Mouse (Mus musculus): ENCODE measurements around the gene Hhat. TPM values are rescaled to one million over a fixed set of nuclear protein-coding genes. Genes with fewer than 3 reads are reported as not detected.

Gene Hhat
- polyA plus RNA-seq, 1 experiment from 2014 or later: 9.2 TPM

DNA sequence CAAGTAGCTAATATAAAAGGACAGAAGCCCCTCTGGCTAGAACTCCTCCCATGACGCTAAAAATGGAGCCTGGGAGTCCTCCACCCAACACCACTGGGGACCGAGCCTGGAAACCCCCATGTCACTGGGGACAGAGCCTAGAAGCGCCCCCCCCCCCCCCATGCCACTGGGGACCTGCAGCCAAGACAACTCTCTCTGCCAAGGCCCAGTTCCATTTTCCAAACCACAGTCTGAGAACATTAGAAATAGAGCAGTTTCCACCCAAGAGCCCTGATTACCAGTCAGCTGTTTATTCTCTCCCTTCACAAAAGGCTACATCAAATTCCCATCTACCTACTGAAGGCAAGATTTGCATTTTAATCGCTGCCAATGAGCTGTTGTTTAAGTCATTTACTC, 21.0 kb downstream of the Hhat start:
- no peak overlapping the region for H3K4me2 ChIP-seq (ENCODE audit: low read depth)
- no peak overlapping the region for H3K4me3 ChIP-seq (ENCODE audit: low read depth, low read length)
- no peaks in the 10 kb centered on the region for H3K36me3 ChIP-seq (ENCODE audit: control insufficient read depth, insufficient read depth, low read length)
- H3K27me3 ChIP-seq (ENCODE audit: control insufficient read depth, insufficient read depth, low read length): no peaks in the 10 kb centered on the region
- no peak overlapping the region for H3K27ac ChIP-seq (ENCODE audit: low read depth, low read length)
- no peak overlapping the region for H3K9ac ChIP-seq (ENCODE audit: low read length)
- DNase-seq (ENCODE audit: low spot score): no peak
- H3K4me1 ChIP-seq (ENCODE audit: control insufficient read depth, insufficient read depth, low read length): 0 out of 2 replicates have a peak, but pooled peaks cover 3% of the 10 kb centered on the region
- no peak for ATAC-seq (ENCODE audit: insufficient read depth, low FRiP score, low TSS enrichment)
- 59% methylated on average over 4 of the region's 4 CpGs for WGBS
- H3K9me3 ChIP-seq (ENCODE audit: control insufficient read depth, low read length): no peaks in the 10 kb centered on the region

DNA sequence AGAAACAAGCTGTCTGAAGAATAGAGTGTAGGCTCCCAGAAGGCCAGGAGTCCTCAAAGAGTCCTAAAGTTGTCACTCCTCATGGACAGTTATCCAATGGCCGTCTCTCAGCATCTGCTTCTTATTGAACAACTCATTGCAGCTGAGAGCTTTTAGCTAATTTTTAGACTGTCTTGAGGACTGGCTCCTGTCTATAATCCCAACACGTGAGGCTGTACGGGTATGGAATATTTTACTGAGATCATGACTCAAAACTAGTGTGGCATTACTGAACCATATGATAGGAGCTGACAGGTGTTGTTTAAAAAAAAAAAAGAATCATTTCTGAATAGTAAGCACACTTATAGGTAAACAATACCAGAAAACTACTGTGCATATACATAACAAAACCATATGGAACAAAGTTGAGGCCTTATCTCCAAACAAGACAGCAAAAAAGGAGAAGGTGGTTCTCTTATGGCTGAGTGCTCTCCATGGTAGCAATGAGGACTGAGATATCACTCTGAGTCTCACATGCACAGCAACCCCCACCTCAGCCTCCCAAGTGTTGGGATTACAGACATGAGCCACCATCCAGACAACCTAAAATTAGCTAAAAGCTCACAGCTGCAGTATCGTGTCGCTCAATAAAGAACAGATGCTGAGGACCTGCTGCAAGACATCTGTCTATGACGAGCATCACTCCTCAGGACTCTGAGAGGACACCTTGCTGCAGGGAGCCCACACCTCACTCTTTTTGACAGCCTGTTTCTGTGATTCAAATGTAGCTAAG, 21.6 kb downstream of the Hhat start:
- no peaks in the 10 kb centered on the region for H3K36me3 ChIP-seq (ENCODE audit: control insufficient read depth, insufficient read depth, low read length)
- ATAC-seq (ENCODE audit: insufficient read depth, low FRiP score, low TSS enrichment) (no peak), DNase-seq (ENCODE audit: low spot score) (no peak)
- H3K4me2 ChIP-seq (ENCODE audit: low read depth): no peak overlapping the region
- H3K9me3 ChIP-seq (ENCODE audit: control insufficient read depth, low read length): no peaks in the 10 kb centered on the region
- H3K27me3 ChIP-seq (ENCODE audit: control insufficient read depth, insufficient read depth, low read length): no peaks in the 10 kb centered on the region
- no peak overlapping the region for H3K9ac ChIP-seq (ENCODE audit: low read length)
- H3K4me1 ChIP-seq (ENCODE audit: control insufficient read depth, insufficient read depth, low read length): 0 out of 2 replicates have a peak, but pooled peaks cover 3% of the 10 kb centered on the region
- no peak overlapping the region for H3K27ac ChIP-seq (ENCODE audit: low read depth, low read length)
- no peak overlapping the region for H3K4me3 ChIP-seq (ENCODE audit: low read depth, low read length)
- WGBS: 83% methylated on average over 6 of the region's 6 CpGs

DNA sequence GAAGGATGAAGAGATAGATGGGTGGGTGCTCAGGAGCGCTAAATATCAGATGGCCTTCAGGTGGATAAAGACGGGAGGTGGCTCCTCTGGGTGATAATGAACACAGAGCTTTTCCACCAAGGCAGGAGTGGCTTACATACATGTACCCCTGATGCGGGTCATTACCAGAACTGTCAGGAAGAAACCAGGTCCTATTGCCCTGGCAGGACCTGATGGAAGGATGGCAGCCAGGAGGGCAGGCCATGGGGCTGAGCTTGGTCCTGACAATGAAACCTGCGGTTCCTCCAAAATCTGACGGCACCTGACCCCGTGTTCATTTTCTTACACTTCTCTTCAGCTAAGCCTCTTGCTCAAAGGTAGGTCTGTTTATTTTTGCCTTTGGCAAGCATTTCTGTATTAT, 24.8 kb downstream of the Hhat start:
- H3K27ac ChIP-seq (ENCODE audit: low read depth, low read length): no peak overlapping the region
- H3K36me3 ChIP-seq (ENCODE audit: control insufficient read depth, insufficient read depth, low read length): no peaks in the 10 kb centered on the region
- H3K4me3 ChIP-seq (ENCODE audit: low read depth, low read length): no peak overlapping the region
- H3K9me3 ChIP-seq (ENCODE audit: control insufficient read depth, low read length): no peaks in the 10 kb centered on the region
- WGBS: 74% methylated on average over 6 of the region's 6 CpGs
- H3K4me2 ChIP-seq (ENCODE audit: low read depth): no peak overlapping the region
- H3K27me3 ChIP-seq (ENCODE audit: control insufficient read depth, insufficient read depth, low read length): no peaks in the 10 kb centered on the region
- no peak for ATAC-seq (ENCODE audit: insufficient read depth, low FRiP score, low TSS enrichment)
- no peak for DNase-seq (ENCODE audit: low spot score)
- H3K9ac ChIP-seq (ENCODE audit: low read length): no peak overlapping the region
- H3K4me1 ChIP-seq (ENCODE audit: control insufficient read depth, insufficient read depth, low read length): no peaks in the 10 kb centered on the region

DNA sequence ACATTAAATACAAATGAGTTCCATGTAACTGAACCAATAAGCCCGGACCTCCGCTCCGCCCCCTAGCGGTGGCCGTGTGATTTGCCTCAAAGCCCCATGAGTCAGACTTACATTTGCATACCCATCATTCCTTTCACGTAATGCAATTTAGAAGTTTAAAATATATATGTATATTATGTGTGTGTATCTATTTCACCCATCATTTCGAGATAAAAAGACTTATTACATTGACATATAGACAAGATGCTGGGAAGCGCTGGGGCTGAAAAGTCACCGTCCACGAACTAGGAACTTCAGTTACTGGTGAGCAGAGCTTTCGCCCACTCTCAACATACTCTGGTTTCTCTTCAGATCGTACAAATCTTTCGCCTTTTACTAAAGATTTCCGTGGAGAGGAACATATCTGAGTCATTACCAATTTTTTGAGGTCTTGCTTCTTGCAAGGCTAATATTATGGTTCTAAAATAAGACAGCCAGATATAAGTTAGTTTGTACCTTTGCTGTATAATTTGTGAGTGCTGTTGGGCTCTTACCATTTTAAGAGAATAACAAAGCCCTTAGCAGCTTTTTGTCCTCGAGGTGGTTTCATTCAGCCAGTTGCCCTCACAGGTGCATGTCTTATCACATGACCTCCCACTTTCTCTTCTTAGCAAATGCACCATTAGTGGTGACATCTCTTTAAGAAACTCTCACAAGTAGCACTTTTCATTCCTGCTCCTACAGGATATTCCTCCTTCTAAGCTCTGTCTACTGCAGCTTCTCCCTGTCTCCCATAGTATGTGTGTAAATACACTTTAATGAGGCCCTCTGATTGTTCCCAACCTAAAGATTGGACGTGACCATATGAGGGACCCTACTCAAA, 25.6 kb downstream of the Hhat start:
- Histone ChIP-seq H3K27me3 (ENCODE audit: control insufficient read depth, insufficient read depth, low read length) (no peaks in the 10 kb centered on the region), H3K4me1 (ENCODE audit: control insufficient read depth, insufficient read depth, low read length) (no peaks in the 10 kb centered on the region), H3K9me3 (ENCODE audit: control insufficient read depth, low read length) (no peaks in the 10 kb centered on the region), H3K27ac (ENCODE audit: low read depth, low read length) (no peak overlapping the region), H3K4me3 (ENCODE audit: low read depth, low read length) (no peak overlapping the region), H3K4me2 (ENCODE audit: low read depth) (no peak overlapping the region), H3K36me3 (ENCODE audit: control insufficient read depth, insufficient read depth, low read length) (no peaks in the 10 kb centered on the region), H3K9ac (ENCODE audit: low read length) (no peak overlapping the region)
- WGBS: 7% methylated on average over 16 of the region's 16 CpGs
- no peak for ATAC-seq (ENCODE audit: insufficient read depth, low FRiP score, low TSS enrichment)
- DNase-seq (ENCODE audit: low spot score): peak; percentile 50

DNA sequence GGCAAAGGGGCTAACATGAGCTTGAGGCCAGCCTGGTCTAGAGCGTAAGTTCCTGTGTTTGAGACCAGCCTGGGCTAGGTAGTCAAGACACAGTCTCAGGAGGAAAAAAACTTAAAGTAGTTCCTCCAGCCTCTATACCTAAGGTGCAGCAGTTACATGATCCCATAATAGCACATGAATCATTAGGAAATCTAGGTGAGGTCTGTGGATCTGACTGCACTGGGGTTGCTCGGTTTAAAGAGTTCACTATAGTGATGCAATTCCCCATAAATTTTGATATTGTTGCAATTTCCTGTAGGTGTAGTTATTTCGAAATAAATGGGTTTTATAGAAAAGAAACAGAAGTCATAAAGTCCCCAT, 26.2 kb downstream of the Hhat start:
- H3K27ac ChIP-seq (ENCODE audit: low read depth, low read length): no peak overlapping the region
- DNase-seq (ENCODE audit: low spot score): no peak
- no peaks in the 10 kb centered on the region for H3K27me3 ChIP-seq (ENCODE audit: control insufficient read depth, insufficient read depth, low read length)
- ATAC-seq (ENCODE audit: insufficient read depth, low FRiP score, low TSS enrichment): no peak
- WGBS: 63% methylated on average over 3 of the region's 3 CpGs
- H3K4me3 ChIP-seq (ENCODE audit: low read depth, low read length): no peak overlapping the region
- H3K36me3 ChIP-seq (ENCODE audit: control insufficient read depth, insufficient read depth, low read length): no peaks in the 10 kb centered on the region
- H3K4me1 ChIP-seq (ENCODE audit: control insufficient read depth, insufficient read depth, low read length): no peaks in the 10 kb centered on the region
- no peaks in the 10 kb centered on the region for H3K9me3 ChIP-seq (ENCODE audit: control insufficient read depth, low read length)
- no peak overlapping the region for H3K9ac ChIP-seq (ENCODE audit: low read length)
- H3K4me2 ChIP-seq (ENCODE audit: low read depth): no peak overlapping the region

DNA sequence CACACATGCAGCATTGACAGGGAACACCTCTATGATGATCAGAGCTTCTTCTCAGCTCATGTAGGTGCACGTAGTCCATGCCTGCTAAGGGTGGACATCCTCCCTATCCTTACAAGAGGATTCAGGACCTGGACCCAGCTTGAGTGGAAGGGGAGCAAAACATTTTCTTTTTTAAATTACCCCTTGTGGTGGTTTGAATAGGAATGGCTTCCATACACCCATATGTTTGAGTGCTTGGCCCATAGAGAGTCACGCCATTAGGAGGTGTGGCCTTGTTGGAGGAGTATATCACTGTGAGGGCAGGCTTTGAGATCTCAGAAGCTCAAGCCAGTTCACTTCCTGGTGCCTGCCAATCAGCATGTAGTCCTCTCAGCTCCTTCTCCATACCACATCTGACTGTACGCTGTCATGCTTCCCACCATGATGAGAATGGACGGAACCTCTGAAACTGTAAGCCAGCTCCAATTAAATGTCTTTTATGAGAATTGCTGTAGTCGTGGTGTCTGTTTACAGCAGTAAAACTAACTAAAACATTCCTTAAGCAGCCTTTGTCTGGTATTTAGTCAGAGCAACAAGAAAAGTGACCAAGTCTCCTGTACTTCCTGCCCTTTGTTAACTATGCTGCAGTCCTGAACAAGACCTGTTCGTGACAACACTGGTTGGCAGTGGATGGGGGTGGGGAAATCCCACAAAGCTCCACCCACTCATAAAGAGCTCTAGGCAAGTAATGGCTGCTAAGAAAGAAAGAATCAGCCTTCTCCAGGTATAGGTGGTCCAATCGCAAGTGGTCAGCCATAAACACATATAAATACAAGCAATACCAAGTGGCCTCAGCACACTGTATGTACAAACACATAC, 28.4 kb downstream of the Hhat start:
- 82% methylated on average over 7 of the region's 7 CpGs for WGBS
- no peak for DNase-seq (ENCODE audit: low spot score)

DNA sequence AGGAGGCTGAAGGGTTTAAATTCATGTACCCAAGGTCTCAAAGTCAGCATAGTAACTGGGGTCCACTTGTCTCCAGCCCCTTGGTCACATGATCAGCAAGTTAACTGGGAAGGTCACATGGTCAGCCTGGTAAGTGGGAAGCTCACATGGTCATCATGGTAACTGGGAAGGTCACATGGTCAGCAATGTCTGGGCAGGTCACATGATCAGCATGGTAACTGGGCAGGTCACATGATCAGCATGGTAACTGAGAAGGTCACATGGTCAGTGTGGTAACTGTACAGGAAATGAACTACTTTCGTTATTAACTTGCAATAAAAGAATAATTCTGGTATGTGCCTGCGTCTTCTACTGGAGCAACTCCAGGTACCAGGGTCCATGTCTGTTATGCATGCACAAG, 29.1 kb downstream of the Hhat start:
- ATAC-seq (ENCODE audit: insufficient read depth, low FRiP score, low TSS enrichment) (no peak), DNase-seq (ENCODE audit: low spot score) (no peak)
- H3K4me3 ChIP-seq (ENCODE audit: low read depth, low read length): no peak overlapping the region
- 95% methylated on average over 2 of the region's 2 CpGs for WGBS
- no peaks in the 10 kb centered on the region for H3K27me3 ChIP-seq (ENCODE audit: control insufficient read depth, insufficient read depth, low read length)
- H3K4me2 ChIP-seq (ENCODE audit: low read depth): no peak overlapping the region
- H3K4me1 ChIP-seq (ENCODE audit: control insufficient read depth, insufficient read depth, low read length): no peaks in the 10 kb centered on the region
- no peak overlapping the region for H3K27ac ChIP-seq (ENCODE audit: low read depth, low read length)
- H3K9ac ChIP-seq (ENCODE audit: low read length): no peak overlapping the region
- H3K36me3 ChIP-seq (ENCODE audit: control insufficient read depth, insufficient read depth, low read length): no peaks in the 10 kb centered on the region
- H3K9me3 ChIP-seq (ENCODE audit: control insufficient read depth, low read length): no peaks in the 10 kb centered on the region

More for the DNA sequence above, 28.4 kb downstream of the Hhat start:
- no peak overlapping the region for H3K4me2 ChIP-seq (ENCODE audit: low read depth)
- H3K27ac ChIP-seq (ENCODE audit: low read depth, low read length): no peak overlapping the region
- H3K4me3 ChIP-seq (ENCODE audit: low read depth, low read length): no peak overlapping the region
- no peak for ATAC-seq (ENCODE audit: insufficient read depth, low FRiP score, low TSS enrichment)
- H3K9ac ChIP-seq (ENCODE audit: low read length): no peak overlapping the region
- no peaks in the 10 kb centered on the region for H3K36me3 ChIP-seq (ENCODE audit: control insufficient read depth, insufficient read depth, low read length)
- no peaks in the 10 kb centered on the region for H3K9me3 ChIP-seq (ENCODE audit: control insufficient read depth, low read length)
- H3K27me3 ChIP-seq (ENCODE audit: control insufficient read depth, insufficient read depth, low read length): no peaks in the 10 kb centered on the region
- H3K4me1 ChIP-seq (ENCODE audit: control insufficient read depth, insufficient read depth, low read length): no peaks in the 10 kb centered on the region

DNA sequence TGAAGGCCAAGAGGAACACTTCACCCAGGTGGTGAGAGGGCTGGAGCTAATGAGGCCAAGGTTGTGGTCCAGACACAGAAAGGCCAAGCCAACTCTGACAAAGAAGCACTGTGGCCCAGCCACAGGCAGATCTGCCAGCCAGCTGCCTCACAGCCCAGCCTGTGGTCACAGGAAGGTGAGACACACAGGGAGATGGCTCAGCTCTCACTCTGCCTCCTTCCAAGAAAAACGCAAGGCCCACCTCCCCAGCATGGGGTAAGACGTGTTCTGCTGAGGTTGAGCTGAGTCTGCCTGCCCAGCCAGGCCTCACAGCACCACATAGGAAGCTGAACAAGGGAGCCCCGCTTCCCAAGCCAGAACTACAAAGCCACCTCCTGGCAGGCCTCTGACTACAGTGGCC, 34.5 kb downstream of the Hhat start:
- Histone ChIP-seq H3K4me2 (ENCODE audit: low read depth) (no peak overlapping the region), H3K36me3 (ENCODE audit: control insufficient read depth, insufficient read depth, low read length) (no peaks in the 10 kb centered on the region), H3K27ac (ENCODE audit: low read depth, low read length) (0 out of 2 replicates have a peak overlapping the region, but pooled peaks have one; percentile 39), H3K4me3 (ENCODE audit: low read depth, low read length) (no peak overlapping the region), H3K9me3 (ENCODE audit: control insufficient read depth, low read length) (no peaks in the 10 kb centered on the region), H3K27me3 (ENCODE audit: control insufficient read depth, insufficient read depth, low read length) (no peaks in the 10 kb centered on the region), H3K9ac (ENCODE audit: low read length) (no peak overlapping the region), H3K4me1 (ENCODE audit: control insufficient read depth, insufficient read depth, low read length) (0 out of 2 replicates have a peak, but pooled peaks cover 7% of the 10 kb centered on the region)
- no peak for DNase-seq (ENCODE audit: low spot score)
- ATAC-seq (ENCODE audit: insufficient read depth, low FRiP score, low TSS enrichment): no peak
- 51% methylated on average over 3 of the region's 3 CpGs for WGBS

Measured in neural tube, embryonic 11.5 days (tissue).